Mouse (Mus musculus) layer of hippocampus, adult 9-10 months (tissue): ENCODE measurements around the gene Cpne5.

Experiments used
- DNase-seq: peaks from one replicate; pipeline ENCODE4 v3.0.0; 2022; ENCODE audit warnings: low spot score

The Cpne5 gene

GRCm38 (mm10) chr17:29168996-29169601 is 68.9 kb downstream of the Cpne5 start:
- no peak for DNase-seq

- DNase-seq, result no peak
Observed at GRCm38 (mm10) chr17:29168438-29168837, 69.5 kb downstream of the Cpne5 start.

GRCm38 (mm10) chr17:29167371-29167770 is 70.6 kb downstream of the Cpne5 start:
- no peak for DNase-seq

- DNase-seq, result no peak
Observed at GRCm38 (mm10) chr17:29165967-29166578, 71.9 kb downstream of the Cpne5 start.

GRCm38 (mm10) chr17:29165452-29165851 is 72.5 kb downstream of the Cpne5 start:
- no peak for DNase-seq

GRCm38 (mm10) chr17:29164469-29165111 is 73.4 kb downstream of the Cpne5 start:
- no peak for DNase-seq

- DNase-seq, result no peak
Observed at GRCm38 (mm10) chr17:29162334-29162733, 75.6 kb downstream of the Cpne5 start.

- no peak for DNase-seq
Observed at GRCm38 (mm10) chr17:29159743-29160455, 78.1 kb downstream of the Cpne5 start.

- DNase-seq, result no peak
Observed at GRCm38 (mm10) chr17:29159320-29159719, 78.6 kb downstream of the Cpne5 start.

- DNase-seq, result no peak
Observed at GRCm38 (mm10) chr17:29158899-29159298, 79.1 kb downstream of the Cpne5 start.

- no peak for DNase-seq
Observed at GRCm38 (mm10) chr17:29156866-29157265, 81.1 kb downstream of the Cpne5 start.

- DNase-seq, result no peak
Observed at GRCm38 (mm10) chr17:29156396-29156795, 81.6 kb downstream of the Cpne5 start.

- DNase-seq, result no peak
Observed at GRCm38 (mm10) chr17:29155355-29156135, 82.4 kb downstream of the Cpne5 start.

- no peak for DNase-seq
Observed at GRCm38 (mm10) chr17:29154247-29154646, 83.7 kb downstream of the Cpne5 start.

- no peak for DNase-seq
Observed at GRCm38 (mm10) chr17:29152547-29152946, 85.4 kb downstream of the Cpne5 start.

GRCm38 (mm10) chr17:29149766-29150165 is 88.2 kb downstream of the Cpne5 start:
- DNase-seq, result no peak

GRCm38 (mm10) chr17:29147773-29148172 is 90.2 kb downstream of the Cpne5 start:
- DNase-seq, result no peak

- no peak for DNase-seq
Observed at GRCm38 (mm10) chr17:29147273-29147672, 90.7 kb downstream of the Cpne5 start.

GRCm38 (mm10) chr17:29145101-29145500 is 92.9 kb downstream of the Cpne5 start:
- no peak for DNase-seq

- no peak for DNase-seq
Observed at GRCm38 (mm10) chr17:29143266-29143665, 94.7 kb downstream of the Cpne5 start.

GRCm38 (mm10) chr17:29141577-29141976 is 96.4 kb downstream of the Cpne5 start:
- no peak for DNase-seq

GRCm38 (mm10) chr17:29137906-29138305 is 100.1 kb downstream of the Cpne5 start:
- no peak for DNase-seq
